Mouse (Mus musculus) brain, embryonic 14.5 days (tissue): ENCODE data around the gene Rnf208.

Source experiments
- CTCF ChIP-seq: fragments of 200-500 bp; IDR thresholded peaks from 2 replicates; pipeline ENCODE4 v1.5.1; 2012; ENCODE audit warnings: inconsistent platforms, mild to moderate bottlenecking, moderate library complexity, borderline replicate concordance; ENCODE audit not compliant: insufficient read depth, insufficient read length; ENCODE audit errors: extremely low read depth
- POLR2A ChIP-seq: fragments of 200-500 bp; IDR thresholded peaks from 2 replicates; pipeline ENCODE4 v1.6.1; 2012; ENCODE audit warnings: mild to moderate bottlenecking, inconsistent platforms, borderline replicate concordance; ENCODE audit not compliant: poor library complexity, insufficient read depth, insufficient read length, severe bottlenecking; ENCODE audit errors: extremely low read depth

GRCm38 (mm10) chr2:25200631-25201030, 41.4 kb upstream of the Rnf208 start:
- TF ChIP-seq POLR2A (no peak), CTCF (no peak)
